Mouse (Mus musculus): ENCODE data around the gene Cdkal1.

Gene Cdkal1

GRCm38 (mm10) chr13:29395694-29396093 is 459.8 kb downstream of the Cdkal1 start:
- DNase-seq: no peak

GRCm38 (mm10) chr13:29390025-29390424 is 465.4 kb downstream of the Cdkal1 start:
- no peak for DNase-seq

- no peak for DNase-seq
Measured at GRCm38 (mm10) chr13:29388918-29389317, 466.6 kb downstream of the Cdkal1 start.

- DNase-seq: no peak
Measured at GRCm38 (mm10) chr13:29377572-29377971, 477.9 kb downstream of the Cdkal1 start.

GRCm38 (mm10) chr13:29371916-29372315 is 483.6 kb downstream of the Cdkal1 start:
- DNase-seq: no peak

GRCm38 (mm10) chr13:29371466-29371771 is 484.1 kb downstream of the Cdkal1 start:
- no peak for DNase-seq

- no peak for DNase-seq
Measured at GRCm38 (mm10) chr13:29370731-29371465, 484.6 kb downstream of the Cdkal1 start.

- DNase-seq: no peak
Measured at GRCm38 (mm10) chr13:29368806-29369205, 486.7 kb downstream of the Cdkal1 start.

GRCm38 (mm10) chr13:29364901-29365625 is 490.4 kb downstream of the Cdkal1 start:
- DNase-seq: no peak

GRCm38 (mm10) chr13:29364009-29364408 is 491.5 kb downstream of the Cdkal1 start:
- no peak for DNase-seq

GRCm38 (mm10) chr13:29361842-29362241 is 493.6 kb downstream of the Cdkal1 start:
- no peak for DNase-seq

- no peak for DNase-seq
Measured at GRCm38 (mm10) chr13:29360899-29361298, 494.6 kb downstream of the Cdkal1 start.

- no peak for DNase-seq
Measured at GRCm38 (mm10) chr13:29359341-29359740, 496.1 kb downstream of the Cdkal1 start.

GRCm38 (mm10) chr13:29357483-29357882 is 498.0 kb downstream of the Cdkal1 start:
- no peak for DNase-seq

- DNase-seq: no peak
Measured at GRCm38 (mm10) chr13:29356158-29356485, 499.4 kb downstream of the Cdkal1 start.

GRCm38 (mm10) chr13:29355484-29356157 is 499.9 kb downstream of the Cdkal1 start:
- DNase-seq: no peak

- DNase-seq: no peak
Measured at GRCm38 (mm10) chr13:29354943-29355342, 500.5 kb downstream of the Cdkal1 start.

- no peak for DNase-seq
Measured at GRCm38 (mm10) chr13:29353888-29354415, 501.5 kb downstream of the Cdkal1 start.

GRCm38 (mm10) chr13:29351023-29351684 is 504.3 kb downstream of the Cdkal1 start:
- DNase-seq: no peak

GRCm38 (mm10) chr13:29350004-29350403 is 505.5 kb downstream of the Cdkal1 start:
- DNase-seq: no peak

- no peak for DNase-seq
Measured at GRCm38 (mm10) chr13:29349386-29349961, 506.0 kb downstream of the Cdkal1 start.

- no peak for DNase-seq
Measured at GRCm38 (mm10) chr13:29348331-29348730, 507.1 kb downstream of the Cdkal1 start.
